Mouse (Mus musculus): ENCODE results near the gene Cdkl1. TPM values are rescaled to one million over a fixed set of nuclear protein-coding genes. Genes with fewer than 3 reads are reported as not detected.

The Cdkl1 gene
- polyA plus RNA-seq, 1 experiment from 2014 or later = 0.67 TPM

DNA sequence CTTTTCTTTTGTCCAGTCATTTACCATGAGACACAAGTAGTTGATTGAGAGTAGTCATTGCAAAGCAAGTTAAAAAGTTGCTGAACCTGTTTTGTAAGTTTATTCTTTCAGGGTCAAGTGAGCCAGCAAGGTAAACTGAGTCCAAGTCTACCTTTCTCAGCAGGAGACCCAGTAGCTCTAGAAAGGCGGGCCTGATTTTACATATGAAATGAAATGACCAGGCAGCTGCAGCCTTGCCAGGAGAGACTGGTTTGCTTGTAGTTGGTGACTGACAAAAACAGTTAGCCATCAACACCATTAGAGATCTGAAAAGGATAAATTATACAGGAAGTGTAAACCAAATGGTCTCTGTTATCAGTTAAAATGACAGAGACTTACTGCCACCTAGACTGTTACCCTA is 60.8 kb downstream of the Cdkl1 start:
- H3K9me3 ChIP-seq (replicated peaks) = no peaks in the 10 kb centered on the region
- WGBS (ENCODE audit: insufficient replicate concordance) = 65% methylated on average over 1 of the region's 1 CpGs
- H3K36me3 ChIP-seq = peaks cover 2% of the 10 kb centered on the region; the same call in 1 of the 2 replicates
- no peak overlapping the region for H3K27ac ChIP-seq
- H3K4me1 ChIP-seq = peaks cover 30% of the 10 kb centered on the region
- H3K4me2 ChIP-seq = no peak overlapping the region
- no peak overlapping the region for H3K9ac ChIP-seq
- ATAC-seq = no peak
- no peak overlapping the region for H3K4me3 ChIP-seq
- no peaks in the 10 kb centered on the region for H3K27me3 ChIP-seq (replicated peaks)

DNA sequence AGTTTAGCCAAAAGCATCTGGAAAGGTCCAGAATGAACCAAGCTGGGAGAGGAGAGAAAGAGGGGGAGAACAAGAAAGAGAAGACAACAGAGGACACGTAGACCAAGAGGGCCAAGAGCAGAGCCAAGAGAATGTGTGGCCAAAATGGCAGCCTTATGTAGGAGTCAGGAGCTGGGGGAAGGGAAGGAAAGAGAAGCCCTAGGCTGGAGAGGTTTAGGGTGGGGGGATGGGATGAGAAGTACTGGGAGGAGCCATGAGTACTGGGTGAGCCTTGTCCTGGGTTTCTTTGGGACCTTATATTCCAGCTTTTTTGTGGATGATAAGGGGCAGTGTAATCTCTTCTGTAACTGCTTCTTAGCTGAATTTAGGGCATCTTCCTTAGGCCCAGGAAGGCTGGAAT is 61.8 kb downstream of the Cdkl1 start:
- H3K9me3 ChIP-seq (replicated peaks) = no peaks in the 10 kb centered on the region
- no peaks in the 10 kb centered on the region for H3K27me3 ChIP-seq (replicated peaks)
- H3K27ac ChIP-seq = no peak overlapping the region
- H3K4me3 ChIP-seq = no peak overlapping the region
- 76% methylated on average over 1 of the region's 1 CpGs for WGBS (ENCODE audit: insufficient replicate concordance)
- H3K4me2 ChIP-seq = no peak overlapping the region
- no peak for ATAC-seq
- peaks cover 2% of the 10 kb centered on the region; the same call in 1 of the 2 replicates for H3K36me3 ChIP-seq
- peaks cover 34% of the 10 kb centered on the region for H3K4me1 ChIP-seq
- H3K9ac ChIP-seq = no peak overlapping the region

DNA sequence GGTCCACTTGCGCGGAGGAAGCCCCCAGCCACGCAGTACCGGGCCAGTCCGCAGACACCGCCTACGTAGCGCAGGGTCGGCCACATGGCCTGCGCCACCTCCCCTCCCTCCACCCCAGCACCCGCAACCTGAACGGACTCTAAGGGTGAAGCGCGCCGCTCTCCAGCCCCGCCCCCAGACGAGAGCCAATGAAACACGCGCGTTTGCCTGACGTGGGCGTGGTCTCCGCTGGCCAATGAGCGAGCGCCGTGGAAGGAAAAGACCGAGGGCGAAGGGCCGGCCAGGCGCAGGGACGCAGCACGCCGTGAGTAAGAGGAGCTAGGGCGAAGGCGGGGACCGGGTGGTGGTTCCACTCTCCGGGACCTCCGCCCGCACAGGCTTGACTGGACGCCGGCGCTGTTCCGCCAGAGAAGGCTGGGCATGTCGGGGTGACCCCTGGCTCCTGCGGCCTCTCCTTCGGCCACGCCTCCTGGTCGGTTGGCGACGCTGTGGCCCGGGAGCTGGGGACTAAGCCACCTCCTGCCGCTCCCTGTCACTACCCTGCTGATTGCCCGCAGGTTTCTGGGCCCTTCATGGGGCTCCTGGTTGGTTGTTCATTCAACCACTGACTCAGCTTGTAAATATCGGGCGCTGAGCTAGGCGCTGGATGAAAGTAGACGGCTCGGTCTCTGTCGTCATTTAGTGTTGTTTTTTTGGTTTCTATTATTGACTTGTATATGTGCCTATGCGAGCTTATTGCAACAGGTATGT is 66.2 kb downstream of the Cdkl1 start, which contains the start of the genes L2hgdh and Atp5s:
TSS of gene L2hgdh (minus strand) at position 163 of the 750 bp plus-strand sequence.
TSS of gene Atp5s (plus strand) at position 240 of the 750 bp plus-strand sequence.
- under 1% methylated on average over 60 of the region's 60 CpGs for WGBS (ENCODE audit: insufficient replicate concordance)
- Histone ChIP-seq H3K9me3 (replicated peaks) (peaks cover 4% of the 10 kb centered on the region), H3K9ac (peak within 1 kb of the TSS; percentile 83), H3K4me1 (peaks cover 36% of the 10 kb centered on the region), H3K27me3 (replicated peaks) (no peaks in the 10 kb centered on the region), H3K4me3 (peak within 1 kb of the TSS; percentile 80), H3K36me3 (peaks cover 24% of the 10 kb centered on the region), H3K27ac (peak within 1 kb of the TSS; percentile 96), H3K4me2 (peak within 1 kb of the TSS; percentile 97)
- ATAC-seq = peak; percentile 92

DNA sequence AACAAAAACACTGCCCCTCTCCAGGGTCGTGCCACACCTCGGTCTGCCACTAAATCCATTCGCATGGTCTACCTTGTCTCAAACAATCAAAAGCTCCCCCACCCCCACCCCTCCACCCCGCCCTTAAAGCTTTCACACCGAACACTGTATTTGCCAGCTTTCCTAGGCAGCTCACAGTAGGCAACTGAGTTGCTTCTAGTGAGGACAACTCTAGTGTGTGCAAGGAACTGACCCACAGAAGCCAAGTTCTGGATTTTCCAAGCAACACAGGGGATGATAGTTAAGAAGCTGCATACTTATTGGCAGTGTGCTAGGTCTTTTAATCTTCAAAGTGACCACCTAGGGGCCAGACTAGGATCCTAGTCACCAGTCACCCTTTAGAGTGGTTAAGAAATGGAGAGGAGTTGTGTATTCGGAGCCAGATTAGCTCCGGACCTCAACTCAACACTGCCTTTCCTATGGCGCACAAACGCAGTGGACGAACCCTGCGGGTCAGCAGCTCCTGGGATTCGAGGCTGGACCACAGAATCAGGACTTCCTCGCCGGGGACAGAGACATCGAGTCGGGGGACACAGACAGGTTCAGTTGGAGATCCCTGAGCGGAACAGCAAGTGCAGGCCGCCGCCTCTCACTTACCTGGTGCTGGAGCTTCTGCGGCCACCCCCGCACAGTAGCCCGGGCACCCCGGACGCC is 66.9 kb downstream of the Cdkl1 start:
- ATAC-seq = no peak

DNA sequence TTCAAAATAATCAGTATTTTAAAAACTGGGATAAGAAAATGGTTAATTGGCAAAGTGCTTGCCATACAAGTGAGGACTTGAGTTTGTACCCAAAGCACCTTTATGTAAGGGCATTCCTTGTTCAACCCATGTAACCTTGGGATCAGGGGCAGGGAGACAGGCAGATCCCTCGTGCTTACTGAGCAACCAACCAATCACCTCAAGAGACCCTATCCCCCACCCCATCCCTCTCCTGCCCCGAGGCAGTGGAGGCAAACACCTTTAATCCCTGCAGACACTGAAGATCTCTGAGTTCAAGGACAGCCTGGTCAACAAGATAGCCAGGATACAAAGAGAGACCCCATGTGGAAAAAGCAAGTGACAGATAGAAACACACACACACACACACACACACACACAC is 67.7 kb downstream of the Cdkl1 start:
- Histone ChIP-seq H3K27ac (no peak overlapping the region; the same call in 1 of the 2 replicates), H3K4me1 (peaks cover 36% of the 10 kb centered on the region), H3K27me3 (replicated peaks) (no peaks in the 10 kb centered on the region), H3K9me3 (replicated peaks) (peaks cover 18% of the 10 kb centered on the region), H3K4me3 (peak overlapping the region; percentile 80), H3K36me3 (peaks cover 39% of the 10 kb centered on the region), H3K4me2 (peak overlapping the region; percentile 97), H3K9ac (peak overlapping the region; percentile 83)
- no peak for ATAC-seq
- WGBS (ENCODE audit: insufficient replicate concordance) = 56% methylated on average over 2 of the region's 2 CpGs

More for the DNA sequence above, 66.9 kb downstream of the Cdkl1 start:
- peak overlapping the region; percentile 96 for H3K27ac ChIP-seq
- peaks cover 36% of the 10 kb centered on the region for H3K4me1 ChIP-seq
- H3K9me3 ChIP-seq (replicated peaks) = peaks cover 11% of the 10 kb centered on the region
- WGBS (ENCODE audit: insufficient replicate concordance) = under 1% methylated on average over 24 of the region's 24 CpGs
- peak overlapping the region; percentile 83 for H3K9ac ChIP-seq
- peak overlapping the region; percentile 97 for H3K4me2 ChIP-seq
- no peaks in the 10 kb centered on the region for H3K27me3 ChIP-seq (replicated peaks)
- H3K36me3 ChIP-seq = peaks cover 31% of the 10 kb centered on the region
- H3K4me3 ChIP-seq = peak overlapping the region; percentile 80

DNA sequence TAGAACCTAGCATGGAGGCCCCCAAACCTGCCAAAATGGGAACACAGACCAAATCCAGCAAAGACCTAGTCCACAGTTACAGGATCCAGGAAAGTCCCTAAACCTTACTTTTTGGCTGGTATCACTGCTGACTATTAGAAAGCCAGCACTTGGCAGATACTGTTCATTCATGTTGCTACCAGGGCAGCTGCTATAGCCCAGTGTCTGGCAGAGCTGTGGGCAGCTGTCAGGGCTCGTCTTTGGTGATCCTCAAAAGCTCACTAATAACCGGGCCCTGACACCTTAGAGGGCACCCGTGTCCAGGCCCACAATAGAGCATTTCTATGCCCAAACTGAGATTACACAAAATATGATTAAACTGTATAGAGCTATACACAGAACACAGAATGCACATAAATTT is 68.2 kb downstream of the Cdkl1 start:
- no peak overlapping the region for H3K4me3 ChIP-seq
- 68% methylated on average over 3 of the region's 3 CpGs for WGBS (ENCODE audit: insufficient replicate concordance)
- no peak overlapping the region; the same call in 1 of the 2 replicates for H3K9ac ChIP-seq
- H3K4me2 ChIP-seq = no peak overlapping the region; the same call in 1 of the 2 replicates
- H3K36me3 ChIP-seq = peaks cover 44% of the 10 kb centered on the region
- peaks cover 36% of the 10 kb centered on the region for H3K4me1 ChIP-seq
- H3K27me3 ChIP-seq (replicated peaks) = no peaks in the 10 kb centered on the region
- no peak overlapping the region for H3K27ac ChIP-seq
- H3K9me3 ChIP-seq (replicated peaks) = peaks cover 21% of the 10 kb centered on the region
- ATAC-seq = no peak

DNA sequence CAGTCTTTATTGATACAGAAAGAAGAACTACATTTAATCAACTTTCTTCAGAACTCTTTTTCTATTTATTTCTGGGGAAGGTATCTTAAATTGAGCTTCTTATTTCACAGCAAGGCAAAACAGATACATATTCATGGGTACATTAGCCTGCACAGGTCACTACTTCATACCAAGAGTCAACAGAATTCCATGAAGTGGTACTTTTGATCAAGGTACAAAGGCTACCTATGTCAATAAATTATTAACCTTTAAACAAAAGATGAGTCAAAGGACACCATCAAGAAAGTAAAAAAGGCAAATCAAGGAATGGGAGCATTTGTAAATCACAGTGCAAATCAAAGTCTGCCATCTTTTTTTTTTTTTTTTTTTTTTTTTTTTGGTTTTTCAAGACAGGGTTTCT is 77.4 kb downstream of the Cdkl1 start:
- H3K4me3 ChIP-seq = no peak overlapping the region
- no peak overlapping the region for H3K4me2 ChIP-seq
- H3K9ac ChIP-seq = no peak overlapping the region
- H3K9me3 ChIP-seq (replicated peaks) = peaks cover 6% of the 10 kb centered on the region
- no peaks in the 10 kb centered on the region for H3K27me3 ChIP-seq (replicated peaks)
- ATAC-seq = no peak
- no peaks in the 10 kb centered on the region for H3K4me1 ChIP-seq
- H3K27ac ChIP-seq = no peak overlapping the region
- peaks cover 52% of the 10 kb centered on the region for H3K36me3 ChIP-seq

DNA sequence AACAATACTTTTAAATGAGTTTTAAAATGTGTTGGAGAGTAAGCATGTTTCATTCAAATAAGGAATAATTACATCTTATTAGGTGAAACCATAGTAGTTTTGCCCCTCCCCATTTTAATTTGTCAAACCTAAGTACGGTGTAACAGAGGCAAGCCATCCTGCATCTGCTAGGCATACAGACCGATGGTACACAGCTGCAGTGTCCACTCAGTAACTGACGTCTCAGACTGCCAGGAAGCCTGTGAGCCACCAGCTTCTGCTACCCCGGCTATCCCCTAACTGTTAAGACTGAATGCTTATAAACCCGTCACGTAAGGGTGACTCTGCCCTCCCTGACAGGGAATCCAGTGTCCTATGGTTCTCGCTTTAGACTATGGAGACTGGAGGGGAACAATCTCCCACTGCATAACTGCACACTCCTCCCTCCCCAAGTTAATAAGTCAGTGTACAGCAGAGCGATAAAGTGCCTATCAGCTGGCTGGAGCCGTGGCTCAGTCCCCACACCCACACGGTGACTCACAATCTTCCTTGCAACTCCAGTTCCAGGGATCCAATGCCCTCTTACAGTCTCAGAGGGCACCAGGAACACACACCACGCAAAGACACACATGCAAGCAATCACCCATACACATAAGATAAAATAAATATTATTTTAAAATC is 86.1 kb downstream of the Cdkl1 start:
- no peak overlapping the region for H3K4me2 ChIP-seq
- peak; percentile 93 for ATAC-seq
- H3K27me3 ChIP-seq (replicated peaks) = no peaks in the 10 kb centered on the region
- 65% methylated on average over 11 of the region's 11 CpGs for WGBS (ENCODE audit: insufficient replicate concordance)
- H3K9me3 ChIP-seq (replicated peaks) = no peaks in the 10 kb centered on the region
- peaks cover 7% of the 10 kb centered on the region for H3K4me1 ChIP-seq
- no peak overlapping the region for H3K9ac ChIP-seq
- H3K4me3 ChIP-seq = no peak overlapping the region
- H3K36me3 ChIP-seq = peaks cover 49% of the 10 kb centered on the region
- H3K27ac ChIP-seq = peak overlapping the region; percentile 45; the same call in 1 of the 2 replicates

DNA sequence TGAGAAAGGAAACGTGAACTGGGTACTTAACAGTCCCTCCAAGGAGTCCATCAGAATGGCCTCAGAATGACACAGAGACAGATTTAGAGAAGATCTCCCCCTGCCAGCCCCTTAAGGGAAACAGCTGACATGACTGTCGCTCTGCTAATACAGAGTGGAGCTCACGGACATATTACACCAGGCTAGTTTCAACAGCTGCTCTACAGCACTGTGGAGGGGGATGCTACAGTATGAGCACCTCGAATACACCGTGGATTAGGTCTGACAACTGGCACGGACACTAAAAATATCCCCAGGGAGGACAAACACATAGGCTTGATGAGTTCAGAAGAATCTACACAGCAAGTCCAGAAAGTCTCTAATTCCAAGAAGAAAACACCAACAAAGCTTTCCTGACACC is 92.7 kb downstream of the Cdkl1 start:
- H3K4me1 ChIP-seq = no peaks in the 10 kb centered on the region
- no peak overlapping the region for H3K9ac ChIP-seq
- H3K27ac ChIP-seq = no peak overlapping the region
- no peak overlapping the region for H3K4me2 ChIP-seq
- peaks cover 52% of the 10 kb centered on the region for H3K36me3 ChIP-seq
- no peak overlapping the region for H3K4me3 ChIP-seq
- WGBS (ENCODE audit: insufficient replicate concordance) = 77% methylated on average over 6 of the region's 6 CpGs
- no peak for ATAC-seq
- no peaks in the 10 kb centered on the region for H3K9me3 ChIP-seq (replicated peaks)
- no peaks in the 10 kb centered on the region for H3K27me3 ChIP-seq (replicated peaks)

MicroRNAs within 50 kb of the gene (microRNA counts, 519-probe panel; counts per million panel counts)
- microRNA mmu-miR-681 = 582 counts per million, percentile 70 among the panel's probes with 10 or more counts

Small RNA genes lying within 50 kb of the gene (microRNA-seq; reads per million reads assigned to microRNA genes)
- not detected for gene Mir681

Other genes starting within 250 kb of the Cdkl1 start
- gene Vcpkmt, start 208.2 kb downstream of the Cdkl1 start, polyA plus RNA-seq (2016; fragmentation: Nextera tagmentation; extraction: Ambion mirVana) = 20.3 and 21.2 TPM in 2 replicates
- gene Sos2, start 109.4 kb downstream of the Cdkl1 start, polyA plus RNA-seq (2016; fragmentation: Nextera tagmentation; extraction: Ambion mirVana) = 4.9 and 5.2 TPM in 2 replicates
- gene L2hgdh, start 66.4 kb downstream of the Cdkl1 start, polyA plus RNA-seq (2016; fragmentation: Nextera tagmentation; extraction: Ambion mirVana) = 19.8 and 20.6 TPM in 2 replicates
- gene Atp5s, start 66.3 kb downstream of the Cdkl1 start, polyA plus RNA-seq (2016; fragmentation: Nextera tagmentation; extraction: Ambion mirVana) = 20.7 and 23.8 TPM in 2 replicates
- 1.7 and 2.2 TPM in 2 replicates for gene Atl1, start 101.3 kb upstream of the Cdkl1 start, polyA plus RNA-seq (2016; fragmentation: Nextera tagmentation; extraction: Ambion mirVana)
- gene Map4k5, start 101.9 kb upstream of the Cdkl1 start, polyA plus RNA-seq (2016; fragmentation: Nextera tagmentation; extraction: Ambion mirVana) = 31.8 and 34.1 TPM in 2 replicates
- 7.7 and 8.2 TPM in 2 replicates for gene Sav1, start 195.7 kb upstream of the Cdkl1 start, polyA plus RNA-seq (2016; fragmentation: Nextera tagmentation; extraction: Ambion mirVana)